Mouse (Mus musculus) erythroblast, embryonic 14.5 days (primary cell): ENCODE measurements around the gene Dnajb14.

Experiments
- GATA1 ChIP-seq: IDR thresholded peaks from 2 replicates; pipeline ENCODE4 v1.6.1; 2012; ENCODE audit warnings: low read length, inconsistent platforms, mixed read lengths
- TAL1 ChIP-seq: IDR thresholded peaks from 3 replicates; pipeline ENCODE4 v1.6.1; 2012; ENCODE audit warnings: low read length, inconsistent platforms, mixed read lengths

DNA sequence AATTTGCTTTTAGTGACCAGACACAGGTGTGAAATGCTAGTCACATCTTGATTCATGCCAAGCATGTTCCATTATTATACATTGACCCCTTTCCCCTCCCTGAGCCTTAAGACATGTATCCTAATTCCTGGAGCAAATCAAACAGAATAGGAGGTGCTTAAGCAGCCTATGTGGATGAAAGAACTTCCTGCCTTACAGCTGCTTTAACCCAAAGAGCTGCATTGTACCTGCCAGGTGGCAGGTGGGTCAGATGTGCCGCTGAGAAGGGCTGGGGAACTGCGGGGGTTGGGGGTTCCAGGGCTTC, 390 bp upstream of the Dnajb14 start:
- TF ChIP-seq GATA1 (no peak), TAL1 (no peak)
